Mouse (Mus musculus): ENCODE results near the gene Ptafr.

Ptafr gene

GRCm38 (mm10) chr4:132563965-132564364 is at the start of gene Ptafr:
Gene Ptafr (plus strand): TSS chr4:132564067.
- in situ Hi-C loops (cut with MboI, MseI) = no loop called here

- in situ Hi-C loops (cut with MboI, MseI) = loop anchor here (5.0 kb wide), 1 partner anchor 97 kb away; no protein-coding TSS in a partner anchor
Observed at GRCm38 (mm10) chr4:132514555-132515135, 49.2 kb upstream of the Ptafr start.

- in situ Hi-C loops (cut with MboI, MseI) = no loop called here
Observed at GRCm38 (mm10) chr4:132515369-132516155, 48.3 kb upstream of the Ptafr start.

GRCm38 (mm10) chr4:132518066-132518465 is 45.8 kb upstream of the Ptafr start:
- in situ Hi-C loops (cut with MboI, MseI) = no loop called here

GRCm38 (mm10) chr4:132519188-132519587 is 44.7 kb upstream of the Ptafr start:
- in situ Hi-C loops (cut with MboI, MseI) = no loop called here

- in situ Hi-C loops (cut with MboI, MseI) = no loop called here
Observed at GRCm38 (mm10) chr4:132524321-132524741, 39.5 kb upstream of the Ptafr start.

- in situ Hi-C loops (cut with MboI, MseI) = no loop called here
Observed at GRCm38 (mm10) chr4:132524808-132525207, 39.1 kb upstream of the Ptafr start.

GRCm38 (mm10) chr4:132526678-132527077 is 37.2 kb upstream of the Ptafr start:
- in situ Hi-C loops (cut with MboI, MseI) = no loop called here

GRCm38 (mm10) chr4:132527917-132528522 is 35.8 kb upstream of the Ptafr start:
- in situ Hi-C loops (cut with MboI, MseI) = no loop called here

- in situ Hi-C loops (cut with MboI, MseI) = no loop called here
Observed at GRCm38 (mm10) chr4:132529344-132529743, 34.5 kb upstream of the Ptafr start.

GRCm38 (mm10) chr4:132530033-132530804 is 33.6 kb upstream of the Ptafr start:
- in situ Hi-C loops (cut with MboI, MseI) = no loop called here

- in situ Hi-C loops (cut with MboI, MseI) = no loop called here
Observed at GRCm38 (mm10) chr4:132532496-132532895, 31.4 kb upstream of the Ptafr start.

GRCm38 (mm10) chr4:132532981-132533916 is 30.6 kb upstream of the Ptafr start, which contains the start of gene Atpif1:
Gene Atpif1 (minus strand): TSS chr4:132533659.
- in situ Hi-C loops (cut with MboI, MseI) = no loop called here

GRCm38 (mm10) chr4:132535406-132536121 is 28.3 kb upstream of the Ptafr start, which contains the start of gene Dnajc8:
Gene Dnajc8 (plus strand): TSS chr4:132535550.
- in situ Hi-C loops (cut with MboI, MseI) = no loop called here

GRCm38 (mm10) chr4:132539481-132539880 is 24.4 kb upstream of the Ptafr start:
- in situ Hi-C loops (cut with MboI, MseI) = no loop called here

GRCm38 (mm10) chr4:132541413-132541812 is 22.5 kb upstream of the Ptafr start:
- in situ Hi-C loops (cut with MboI, MseI) = no loop called here

- in situ Hi-C loops (cut with MboI, MseI) = no loop called here
Observed at GRCm38 (mm10) chr4:132542724-132543123, 21.1 kb upstream of the Ptafr start.

- in situ Hi-C loops (cut with MboI, MseI) = no loop called here
Observed at GRCm38 (mm10) chr4:132545851-132546250, 18.0 kb upstream of the Ptafr start.

- in situ Hi-C loops (cut with MboI, MseI) = no loop called here
Observed at GRCm38 (mm10) chr4:132554221-132554620, 9.6 kb upstream of the Ptafr start.

GRCm38 (mm10) chr4:132554653-132555052 is 9.2 kb upstream of the Ptafr start:
- in situ Hi-C loops (cut with MboI, MseI) = no loop called here

Data from T-helper 2 cell (primary cell).